ENCODE assay signal across 8 mouse cellular contexts in the genomic region with DNA sequence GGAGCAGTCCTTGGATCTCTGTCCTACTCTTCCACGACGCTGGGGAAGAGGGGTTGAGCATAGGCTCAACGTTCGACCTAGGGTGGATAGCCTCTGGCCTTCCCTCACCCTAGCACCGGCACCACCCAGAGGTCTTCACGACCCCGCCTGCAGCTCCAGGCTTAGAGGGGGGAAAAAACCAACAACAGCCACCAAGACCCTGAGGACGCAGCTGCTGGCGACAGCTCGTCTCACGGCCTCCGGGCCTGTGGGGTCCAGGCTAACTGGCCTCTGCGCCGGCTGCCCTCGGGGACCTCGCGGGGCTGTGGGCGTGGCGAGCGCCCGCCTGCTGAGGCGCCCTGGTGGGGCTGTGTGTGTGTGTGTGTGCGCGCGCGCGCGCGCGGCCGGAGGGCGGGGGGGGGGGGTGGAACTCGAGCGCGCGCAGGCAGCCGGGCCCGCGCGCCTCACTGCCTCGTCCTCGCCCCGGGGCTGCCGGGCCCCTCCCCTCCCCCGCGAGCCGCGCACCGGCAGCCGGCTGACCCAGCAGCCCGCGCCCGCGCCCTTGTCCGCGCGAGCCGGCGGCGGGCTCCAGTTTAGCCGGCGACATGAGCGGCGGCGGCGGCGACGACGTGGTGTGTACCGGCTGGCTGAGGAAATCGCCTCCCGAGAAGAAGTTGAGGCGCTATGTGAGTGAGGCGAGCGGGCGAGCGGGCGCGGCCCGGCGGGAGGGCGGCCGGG. TPM values are rescaled to one million over a fixed set of nuclear protein-coding genes. Genes with fewer than 3 reads are reported as not detected.
DNase-seq lines count a peak whose midpoint lies in the region; ATAC-seq and TF ChIP-seq lines count a peak whose summit lies in the region.

A gene (plus strand): TSS at position 345 of the 717 bp plus-strand sequence.

- no peak for DNase-seq in CH12.LX (ENCODE audit: extremely low read depth)
- peak; percentile 52 for DNase-seq in c-Kit-positive CD71-negative TER-119-negative erythroid progenitor cells, embryonic 14.5 days (ENCODE audit: low read depth)
- DNase-seq in forebrain, embryonic 11.5 days (ENCODE audit: low spot score), result peak; percentile 86
- DNase-seq in kidney, postnatal 25 days, result peak; percentile 80 to 91
- peak; percentile 88 for DNase-seq in liver, postnatal 0 days
- peak; percentile 87 for DNase-seq in testis, postnatal 10 days (ENCODE audit: low spot score)

- TF ChIP-seq CTCF in CH12.LX (conservative IDR thresholded peaks at IDR 0.05 in 1 of 2, IDR thresholded peaks at IDR 0.05 in 1 of 2; ENCODE audit: low read depth in 2 of 2, low read length in 2 of 2), result no peak
- no peak for TF ChIP-seq CTCF in liver, postnatal 0 days (IDR thresholded peaks at IDR 0.05; ENCODE audit: low read depth)

- H3K9me3 ChIP-seq in CH12.LX (replicated peaks; ENCODE audit: low read length), result no peaks in the 10 kb centered on the region
- no peaks in the 10 kb centered on the region for H3K9me3 ChIP-seq in forebrain, embryonic 11.5 days (ENCODE audit: control insufficient read depth, low read length)
- no peaks in the 10 kb centered on the region for H3K9me3 ChIP-seq in heart, embryonic 15.5 days (replicated peaks)
- no peaks in the 10 kb centered on the region for H3K9me3 ChIP-seq in liver, postnatal 0 days (ENCODE audit: low read length)
- no peaks in the 10 kb centered on the region for H3K9me3 ChIP-seq in neural tube, embryonic 13.5 days

- peak within 1 kb of the TSS; percentile 34 to 92 (median 64) for H3K4me3 ChIP-seq in CH12.LX (replicated peaks in 1 of 3; ENCODE audit: low read depth in 2 of 3, low read length in 2 of 3, poor library complexity in 1 of 3)
- H3K4me3 ChIP-seq in forebrain, embryonic 11.5 days (ENCODE audit: low read depth, low read length), result peak within 1 kb of the TSS; percentile 76
- H3K4me3 ChIP-seq in heart, embryonic 15.5 days, result peak within 1 kb of the TSS; percentile 99
- peak within 1 kb of the TSS; percentile 90 for H3K4me3 ChIP-seq in liver, postnatal 0 days (ENCODE audit: low read depth, low read length)
- peak within 1 kb of the TSS; percentile 93 for H3K4me3 ChIP-seq in neural tube, embryonic 13.5 days

- TF ChIP-seq EP300 in CH12.LX (IDR thresholded peaks at IDR 0.05; ENCODE audit: low read length), result no peak
- no peak for TF ChIP-seq EP300 in liver, postnatal 0 days (IDR thresholded peaks at IDR 0.05; ENCODE audit: low read depth)

- H3K27ac ChIP-seq in CH12.LX (ENCODE audit: insufficient read depth, low read depth), result no peak within 1 kb of the TSS
- H3K27ac ChIP-seq in forebrain, embryonic 11.5 days (ENCODE audit: low read depth, low read length), result peak within 1 kb of the TSS; percentile 12; the same call in 1 of the 2 replicates
- H3K27ac ChIP-seq in heart, embryonic 15.5 days, result peak within 1 kb of the TSS; percentile 97
- peak within 1 kb of the TSS; percentile 94 for H3K27ac ChIP-seq in liver, postnatal 0 days (ENCODE audit: low read depth)
- peak within 1 kb of the TSS; percentile 89 for H3K27ac ChIP-seq in neural tube, embryonic 13.5 days (replicated peaks)

- ATAC-seq in forebrain, embryonic 11.5 days (replicated peaks; ENCODE audit: low FRiP score), result peak; percentile 84
- ATAC-seq in heart, embryonic 15.5 days (replicated peaks; ENCODE audit: insufficient number of reproducible peaks, insufficient read depth, low FRiP score, low read depth), result peak; percentile 85
- ATAC-seq in liver, postnatal 0 days, result peak; percentile 87
- ATAC-seq in neural tube, embryonic 13.5 days (ENCODE audit: low read depth), result peak; percentile 79

- H3K79me2 ChIP-seq in CH12.LX (replicated peaks; ENCODE audit: control insufficient read depth, extremely low read depth, insufficient read depth, poor library complexity, severe bottlenecking), result no peaks in the 10 kb centered on the region

- no peak for TF ChIP-seq RAD21 in CH12.LX (IDR thresholded peaks at IDR 0.05; ENCODE audit: low read depth, low read length)

- WGBS in forebrain, embryonic 11.5 days, result under 1% methylated on average over 63 of the region's 83 CpGs
- under 1% methylated on average over 55 of the region's 83 CpGs for WGBS in heart, embryonic 15.5 days
- 2% methylated on average over 51 of the region's 83 CpGs for WGBS in liver, postnatal 0 days (ENCODE audit: insufficient replicate concordance)
- WGBS in neural tube, embryonic 13.5 days, result 2% methylated on average over 44 of the region's 83 CpGs

- peak within 1 kb of the TSS; percentile 59 for H3K9ac ChIP-seq in CH12.LX (ENCODE audit: insufficient read depth, low read depth)
- H3K9ac ChIP-seq in forebrain, embryonic 11.5 days (ENCODE audit: low read length), result peak within 1 kb of the TSS; percentile 87
- peak within 1 kb of the TSS; percentile 95 for H3K9ac ChIP-seq in heart, embryonic 15.5 days
- peak within 1 kb of the TSS; percentile 93 for H3K9ac ChIP-seq in liver, postnatal 0 days (replicated peaks)
- H3K9ac ChIP-seq in neural tube, embryonic 13.5 days, result peak within 1 kb of the TSS; percentile 91

- H3K27me3 ChIP-seq in CH12.LX (replicated peaks), result peaks cover 13% of the 10 kb centered on the region
- no peaks in the 10 kb centered on the region for H3K27me3 ChIP-seq in forebrain, embryonic 11.5 days (ENCODE audit: control insufficient read depth, insufficient read depth, low read length)
- H3K27me3 ChIP-seq in heart, embryonic 15.5 days, result no peaks in the 10 kb centered on the region
- H3K27me3 ChIP-seq in liver, postnatal 0 days (ENCODE audit: insufficient read depth, low read length), result no peaks in the 10 kb centered on the region
- H3K27me3 ChIP-seq in neural tube, embryonic 13.5 days, result no peaks in the 10 kb centered on the region

- dilution Hi-C loops in CH12.LX (cut with MboI; ENCODE audit: extremely low pct_ligation_motif_present, extremely low pct_unique_long_range_greater_than_20kb, low sequenced_read_pairs), result no loop called here

- in situ Hi-C loops in CH12.LX (cut with MboI; ENCODE audit: low pct_ligation_motif_present, low pct_unique_long_range_greater_than_20kb, low sequenced_read_pairs), result loop anchor here (5.0 to 10.0 kb wide), 2 partner anchors 109 to 213 kb away; no protein-coding TSS in a partner anchor

- peak within 1 kb of the TSS; percentile 98 for H3K4me2 ChIP-seq in CH12.LX (ENCODE audit: insufficient read depth, low read depth, poor library complexity, severe bottlenecking)
- H3K4me2 ChIP-seq in forebrain, embryonic 11.5 days (ENCODE audit: low read depth, low read length, severe bottlenecking), result peak within 1 kb of the TSS; percentile 72
- peak within 1 kb of the TSS; percentile 86 for H3K4me2 ChIP-seq in heart, embryonic 15.5 days
- peak within 1 kb of the TSS; percentile 97 for H3K4me2 ChIP-seq in liver, postnatal 0 days (ENCODE audit: low read depth, low read length)
- peak within 1 kb of the TSS; percentile 77 for H3K4me2 ChIP-seq in neural tube, embryonic 13.5 days

- peaks cover 0 to 12% of the 10 kb centered on the region in 2 experiments; a peak in 2 of 4 replicates for H3K4me1 ChIP-seq in CH12.LX (ENCODE audit: control insufficient read depth in 1 of 2, insufficient read depth in 2 of 2)
- peaks cover 7% of the 10 kb centered on the region for H3K4me1 ChIP-seq in forebrain, embryonic 11.5 days (replicated peaks; ENCODE audit: control insufficient read depth, insufficient read depth, low read length)
- H3K4me1 ChIP-seq in heart, embryonic 15.5 days (replicated peaks), result peaks cover 29% of the 10 kb centered on the region
- peaks cover 12% of the 10 kb centered on the region for H3K4me1 ChIP-seq in liver, postnatal 0 days (ENCODE audit: insufficient read depth)
- H3K4me1 ChIP-seq in neural tube, embryonic 13.5 days (replicated peaks), result peaks cover 26% of the 10 kb centered on the region

- no peak for TF ChIP-seq POLR2A in CH12.LX (IDR thresholded peaks at IDR 0.05; ENCODE audit: low read depth, low read length)

- H3K36me3 ChIP-seq in CH12.LX (replicated peaks in 1 of 2; ENCODE audit: control insufficient read depth in 1 of 2, insufficient read depth in 1 of 2, low read length in 1 of 2), result no peaks in the 10 kb centered on the region
- no peaks in the 10 kb centered on the region for H3K36me3 ChIP-seq in forebrain, embryonic 11.5 days (ENCODE audit: control insufficient read depth, insufficient read depth, low read length)
- no peaks in the 10 kb centered on the region for H3K36me3 ChIP-seq in heart, embryonic 15.5 days
- no peaks in the 10 kb centered on the region for H3K36me3 ChIP-seq in liver, postnatal 0 days (replicated peaks; ENCODE audit: insufficient read depth, low read length)
- no peaks in the 10 kb centered on the region for H3K36me3 ChIP-seq in neural tube, embryonic 13.5 days

TF ChIP-seq in CH12.LX, 34 proteins besides CTCF, POLR2A, EP300 and RAD21:
- no peak for TF ChIP-seq ZMIZ1 (IDR thresholded peaks at IDR 0.05; ENCODE audit: low read depth, low read length)
- TF ChIP-seq NRF1 (IDR thresholded peaks at IDR 0.05; ENCODE audit: low read depth, low read length), result peak; percentile 30; the same call in 1 of the 2 replicates
- TF ChIP-seq ZC3H11A (IDR thresholded peaks at IDR 0.05; ENCODE audit: low read depth, low read length), result no peak
- TF ChIP-seq ETS1 (conservative IDR thresholded peaks at IDR 0.05; ENCODE audit: low read depth, low read length), result no peak
- TF ChIP-seq MXI1 (IDR thresholded peaks at IDR 0.05; ENCODE audit: low read depth, low read length), result no peak
TF ChIP-seq in CH12.LX: peak in this region for 1.

RNA-seq across cellular contexts. Expression of the gene that starts here (rescaled TPM):
- total RNA-seq in CH12.LX (2012; rRNA removed) (0.13 and 0.30 TPM in 2 replicates), CH12.LX (2014; rRNA removed) (0.12 TPM in 2 replicates)
- 0.41 and 0.50 TPM in 2 replicates for polyA plus RNA-seq in CH12.LX (2012; ENCODE audit: insufficient read length, low read depth)
- 6.4 and 8.1 TPM in 2 replicates for polyA plus RNA-seq in forebrain, embryonic 11.5 days (2014; fragmentation: Nextera tagmentation; extraction: Ambion mirVana)
- polyA plus RNA-seq in heart, embryonic 15.5 days (2015; fragmentation: Nextera tagmentation; extraction: Ambion mirVana), result 6.1 and 8.0 TPM in 2 replicates
- polyA plus RNA-seq in liver, postnatal 0 days (2015; fragmentation: Nextera tagmentation; extraction: Ambion mirVana), result 1.0 and 1.5 TPM in 2 replicates
- 15.0 and 16.6 TPM in 2 replicates for polyA plus RNA-seq in neural tube, embryonic 13.5 days (2015; fragmentation: Nextera tagmentation; extraction: Ambion mirVana)
